Mouse (Mus musculus) right cerebral cortex, postnatal 14 days (tissue): Measurements from ENCODE around the gene Polr1a.
"Not testable (repeated sequence)": the region's sequence is repeated elsewhere in the genome, so short reads cannot be mapped to it uniquely, and the experiment has no call there.

Source experiments
- DNase-seq: peaks from one replicate; pipeline ENCODE4 v3.0.0; 2022

The Polr1a gene

DNA sequence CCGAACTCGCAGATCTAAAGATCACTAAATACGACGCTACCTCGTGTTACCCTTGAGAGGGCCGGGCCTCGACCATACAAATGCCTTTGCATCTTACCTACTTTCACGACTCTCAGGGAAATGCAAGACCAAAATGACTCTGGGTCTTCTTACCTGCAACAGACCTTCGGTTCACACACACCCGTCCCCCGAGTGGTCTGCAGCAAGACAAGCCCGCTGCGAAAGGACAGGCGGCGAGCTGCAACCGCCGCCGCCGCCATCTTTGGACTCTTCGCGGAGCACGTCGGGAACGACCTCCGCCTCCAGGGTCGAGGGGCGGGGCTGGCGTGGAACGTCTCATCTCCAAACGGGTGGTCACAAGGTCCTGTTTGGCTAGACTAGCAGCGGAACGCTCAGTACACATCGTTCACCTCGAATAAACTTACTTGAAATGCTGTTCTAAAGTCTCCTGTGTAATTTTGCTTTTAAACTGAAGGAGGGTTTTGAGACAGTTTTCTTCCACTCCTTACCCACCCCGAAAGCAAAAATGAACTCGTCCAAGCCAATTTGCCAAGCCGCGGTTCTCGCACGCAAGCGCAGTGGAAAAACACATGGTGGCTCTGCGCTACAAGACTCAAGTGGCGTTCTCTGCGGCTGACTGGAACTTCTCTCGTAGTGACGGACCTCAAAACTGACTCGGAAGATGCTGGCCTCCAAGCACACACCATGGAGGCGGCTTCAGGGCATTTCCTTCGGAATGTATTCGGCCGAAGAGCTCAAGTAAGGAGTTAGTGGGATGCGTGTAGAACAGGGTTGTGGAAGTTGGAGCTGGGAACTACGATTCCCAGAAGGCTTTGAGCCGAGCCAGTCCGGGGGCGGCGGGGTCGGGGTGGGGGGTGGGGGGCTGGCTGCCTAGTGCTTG is at the start of gene Polr1a, which contains the start of gene Ptcd3:
Polr1a (plus strand) TSS at position 573 of the 901 bp plus-strand sequence.
Ptcd3 (minus strand) TSS at position 270 of the 901 bp plus-strand sequence.
- DNase-seq: peak; percentile 94

- no peak for DNase-seq
Observed at GRCm38 (mm10) chr6:71867751-71868150, 41.1 kb upstream of the Polr1a start.

DNA sequence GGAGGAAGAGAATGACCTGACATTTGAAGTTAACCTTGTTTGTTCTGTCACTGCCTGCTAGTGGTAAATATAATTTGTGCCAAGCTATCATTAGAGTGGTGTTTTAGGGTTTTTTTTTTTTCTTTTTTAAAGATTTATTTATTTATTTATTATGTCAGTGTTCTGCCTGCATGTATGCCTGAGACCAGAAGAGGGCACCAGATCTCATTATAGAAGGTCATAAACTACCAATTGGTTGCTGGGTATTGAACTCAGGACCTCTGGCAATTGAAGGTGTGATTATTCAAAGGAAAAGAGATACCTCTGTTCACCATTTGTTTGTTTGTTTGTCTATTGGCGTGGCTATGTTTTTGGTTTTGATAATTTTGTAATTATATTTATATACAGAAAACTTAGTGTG is 40.0 kb upstream of the Polr1a start:
- DNase-seq: no peak

- no peak for DNase-seq
Observed at GRCm38 (mm10) chr6:71871396-71871795, 37.5 kb upstream of the Polr1a start.

DNA sequence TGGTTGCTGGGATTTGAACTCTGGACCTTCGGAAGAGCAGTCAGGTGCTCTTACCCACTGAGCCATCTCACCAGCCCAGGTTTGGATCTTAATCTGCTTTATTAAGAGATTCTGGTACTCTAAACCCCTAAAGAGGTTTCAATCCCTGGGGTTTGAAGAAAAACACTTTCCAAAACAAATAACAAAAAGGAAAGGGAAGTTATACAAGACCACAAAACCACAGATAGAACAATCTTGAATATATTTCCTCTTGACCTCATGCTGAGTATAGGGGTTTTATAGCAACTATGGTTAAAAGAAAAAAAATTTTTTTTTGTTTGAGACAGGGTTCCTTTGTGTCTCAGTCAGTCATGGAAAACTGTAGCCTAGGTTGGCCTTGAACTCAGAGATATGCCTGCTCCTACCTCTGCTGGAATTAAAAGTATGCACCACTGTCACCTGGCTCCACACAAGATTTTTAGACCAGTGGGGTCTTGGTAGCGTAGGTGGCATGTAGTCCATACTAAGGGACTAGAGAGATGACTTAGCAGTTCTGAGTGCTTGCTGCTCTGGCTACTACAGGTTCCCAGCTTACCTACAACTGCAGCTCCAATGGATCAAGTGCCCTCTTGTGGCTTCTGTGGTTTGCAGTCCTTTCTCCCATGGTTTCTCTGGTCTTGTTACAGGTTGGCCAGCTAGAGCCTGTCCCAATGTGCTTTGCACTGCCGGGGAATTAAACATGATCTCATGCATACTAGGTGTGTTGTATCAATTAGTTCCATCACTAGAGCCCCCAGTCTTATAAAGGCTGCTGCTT is 30.7 kb upstream of the Polr1a start:
- DNase-seq: no peak

DNA sequence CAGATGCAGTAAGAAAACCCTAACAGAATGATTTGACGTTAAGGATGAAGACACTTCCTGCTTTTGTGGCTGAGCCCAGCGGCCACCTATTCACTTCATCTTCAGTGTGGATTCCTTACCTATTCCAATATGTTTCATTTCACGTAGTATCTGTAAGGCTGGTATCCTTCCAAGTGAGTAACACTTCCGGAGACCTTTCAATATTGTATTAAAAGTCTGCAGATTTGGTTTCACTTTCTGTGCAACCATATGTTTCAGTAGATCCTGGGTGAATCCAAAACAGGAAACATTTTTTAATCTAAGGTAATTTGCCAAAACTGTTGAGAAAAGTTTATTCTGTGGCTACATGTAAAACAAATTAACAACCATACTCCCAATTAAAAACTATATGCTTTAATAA is 15.6 kb upstream of the Polr1a start:
- DNase-seq: no peak

DNA sequence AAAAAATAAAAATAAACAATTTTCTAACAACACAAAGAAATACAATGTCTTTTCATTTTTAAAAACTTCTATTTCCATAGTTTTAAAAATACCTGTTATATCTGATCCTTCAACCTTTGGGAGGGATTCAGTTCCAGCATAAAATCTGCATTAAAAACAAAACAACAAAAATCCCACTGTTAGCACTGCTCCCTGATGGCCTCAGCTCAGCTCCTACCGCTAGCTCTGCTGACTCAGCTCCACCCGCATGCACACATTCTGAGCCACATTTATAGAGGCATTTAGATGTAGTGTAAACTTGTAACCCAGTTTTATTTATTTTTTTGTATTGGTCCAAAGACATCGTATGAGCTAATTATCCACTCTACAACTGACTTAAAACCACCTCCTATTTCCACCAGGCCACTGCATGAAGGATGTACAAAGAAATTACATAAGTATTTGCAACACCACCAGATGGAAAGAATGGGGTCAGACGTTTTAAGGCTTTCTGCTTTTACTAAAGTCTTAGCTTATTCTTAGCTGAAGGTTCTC is 1.1 kb upstream of the Polr1a start:
- no peak for DNase-seq

GRCm38 (mm10) chr6:71909384-71909783 is 531 bp downstream of the Polr1a start:
- DNase-seq: no peak

GRCm38 (mm10) chr6:71909840-71910239 is 987 bp downstream of the Polr1a start:
- no peak for DNase-seq

DNA sequence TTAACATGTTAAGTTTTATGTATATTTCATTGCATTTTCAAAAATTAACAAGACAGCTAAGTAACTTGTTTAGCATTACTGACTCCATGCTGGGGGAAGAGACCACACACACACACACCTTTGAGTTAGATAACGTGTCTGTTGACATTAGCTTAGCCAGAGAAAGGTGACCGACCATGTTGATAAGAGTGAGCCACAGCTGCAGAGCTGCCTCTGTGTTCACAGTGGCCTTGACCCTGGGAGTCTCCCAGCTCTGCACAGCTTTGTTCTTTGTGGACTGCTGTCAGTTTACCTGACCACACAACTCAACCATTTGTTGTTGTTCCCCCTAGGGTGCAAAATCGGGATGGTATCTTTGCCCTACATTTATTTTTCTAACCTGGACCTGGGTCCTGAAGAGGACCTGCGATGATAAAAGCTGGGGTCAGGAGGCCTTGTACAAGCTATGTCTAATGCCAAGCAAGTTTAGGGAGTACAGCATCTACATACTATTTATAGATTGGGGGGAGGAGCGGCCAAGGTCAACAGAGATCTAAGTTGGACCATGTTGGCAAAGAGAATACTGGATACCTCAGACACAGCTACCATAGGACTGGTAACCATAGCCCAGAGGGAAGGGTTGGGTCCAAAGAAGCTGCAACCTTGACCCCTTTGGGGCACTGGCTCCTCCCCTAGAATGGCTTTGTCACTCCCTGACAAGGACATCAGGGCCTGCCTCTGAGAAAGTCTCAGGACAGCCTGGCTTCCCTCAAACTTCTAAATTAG is 3.0 kb downstream of the Polr1a start:
- no peak for DNase-seq

DNA sequence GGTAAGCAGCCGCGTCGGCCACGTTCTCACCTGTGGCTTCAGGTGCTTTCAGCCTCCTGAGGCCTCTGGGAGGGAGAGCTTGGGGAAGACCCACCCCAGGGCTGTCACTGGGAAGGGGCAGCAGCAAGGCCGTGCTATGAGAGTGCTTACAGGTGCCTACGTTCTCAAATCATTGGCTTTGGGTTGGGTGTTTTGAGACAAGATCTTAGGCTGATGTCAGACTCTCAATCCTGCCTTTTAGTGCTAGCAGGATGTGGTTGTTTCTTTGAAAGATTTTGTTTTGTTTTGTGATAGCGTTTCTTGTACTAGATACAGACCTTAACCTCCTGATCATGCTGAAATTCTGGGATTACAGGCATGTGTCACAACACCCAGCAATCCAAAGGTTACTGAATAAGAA is 11.9 kb downstream of the Polr1a start:
- DNase-seq: no peak

DNA sequence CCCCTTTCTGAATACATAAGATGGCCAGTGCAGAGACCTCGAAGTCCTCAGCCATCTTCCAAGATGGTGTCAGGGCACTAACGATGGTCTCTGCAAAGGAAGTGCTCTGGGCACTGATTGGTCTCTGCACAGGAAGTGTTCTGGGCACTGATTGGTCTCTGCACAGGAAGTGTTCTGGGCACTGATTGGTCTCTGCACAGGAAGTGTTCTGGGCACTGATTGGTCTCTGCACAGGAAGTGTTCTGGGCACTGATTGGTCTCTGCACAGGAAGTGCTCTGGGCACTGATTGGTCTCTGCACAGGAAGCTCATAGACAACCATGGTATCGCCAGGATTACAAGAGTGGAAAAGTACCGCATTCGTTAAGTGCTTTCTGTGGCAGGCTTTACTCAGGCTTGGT is 16.4 kb downstream of the Polr1a start:
- not testable (repeated sequence) for DNase-seq

- DNase-seq: peak; percentile 61
Observed at GRCm38 (mm10) chr6:71927911-71928310, 19.1 kb downstream of the Polr1a start.

- no peak for DNase-seq
Observed at GRCm38 (mm10) chr6:71930053-71930452, 21.2 kb downstream of the Polr1a start.

- no peak for DNase-seq
Observed at GRCm38 (mm10) chr6:71930830-71931437, 22.1 kb downstream of the Polr1a start.

- no peak for DNase-seq
Observed at GRCm38 (mm10) chr6:71932347-71932746, 23.5 kb downstream of the Polr1a start.

DNA sequence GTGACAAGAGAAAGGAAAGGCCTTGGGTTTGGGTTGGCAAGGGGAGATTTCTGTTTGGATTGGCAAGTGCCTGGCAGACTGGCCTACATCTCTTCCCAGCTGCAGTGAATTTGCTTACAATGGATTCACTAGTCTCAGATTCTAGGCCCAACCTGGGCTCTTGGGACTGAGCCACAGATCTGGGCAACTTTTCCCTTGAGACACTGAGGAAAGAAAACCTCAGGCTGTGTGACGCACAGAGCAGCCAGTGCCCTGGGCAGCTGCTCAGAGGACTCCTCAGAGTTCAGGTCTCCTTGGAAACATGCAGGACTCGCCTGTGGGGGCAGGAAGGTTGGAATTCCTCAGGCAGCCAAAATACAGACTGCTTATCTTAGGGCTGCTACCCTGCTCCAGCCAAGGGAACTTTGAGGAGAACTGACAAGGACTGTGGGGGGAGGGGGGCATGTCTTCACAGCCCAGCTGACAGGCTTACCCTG is 25.3 kb downstream of the Polr1a start:
- no peak for DNase-seq

DNA sequence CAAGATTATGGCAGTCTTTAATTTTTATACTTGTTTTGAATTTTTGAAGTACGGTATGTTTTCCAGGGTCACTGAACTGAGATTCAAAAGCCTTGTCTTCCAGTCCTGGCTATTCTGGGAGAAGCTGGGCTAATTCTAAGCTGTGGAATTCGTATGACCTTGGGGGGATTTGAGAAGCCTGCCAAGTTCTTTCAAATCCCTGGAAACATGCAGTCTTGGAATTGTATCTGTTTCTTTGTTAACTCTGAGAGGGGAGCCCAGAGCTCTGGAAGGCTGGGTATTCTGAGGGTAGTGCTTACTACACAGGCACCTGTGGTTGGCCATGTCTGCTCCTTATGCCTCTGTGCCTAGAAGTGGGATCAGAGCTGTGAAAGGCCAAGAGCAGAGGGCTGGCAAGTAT is 26.9 kb downstream of the Polr1a start:
- no peak for DNase-seq

DNA sequence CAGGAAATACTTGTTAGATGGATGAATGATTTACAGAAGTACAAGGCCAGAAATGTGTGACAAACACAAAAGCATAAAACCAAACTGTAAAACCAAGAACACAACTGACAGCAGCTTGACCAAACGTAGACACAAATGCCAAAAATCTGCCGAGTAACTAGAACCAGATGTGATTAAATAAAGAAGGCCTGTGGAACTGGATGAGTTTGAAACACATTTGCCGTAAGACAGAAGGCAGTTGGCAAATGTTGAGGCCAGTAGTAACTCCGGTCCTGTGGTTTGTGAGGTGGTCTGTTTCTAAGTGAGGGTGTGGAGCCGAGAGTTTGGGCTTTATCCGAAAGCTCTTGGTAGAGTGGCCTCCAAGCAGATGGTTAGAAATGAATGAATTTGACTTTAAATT is 32.1 kb downstream of the Polr1a start:
- no peak for DNase-seq

- DNase-seq: no peak
Observed at GRCm38 (mm10) chr6:71945101-71945500, 36.2 kb downstream of the Polr1a start.

- no peak for DNase-seq
Observed at GRCm38 (mm10) chr6:71946121-71946520, 37.3 kb downstream of the Polr1a start.

DNA sequence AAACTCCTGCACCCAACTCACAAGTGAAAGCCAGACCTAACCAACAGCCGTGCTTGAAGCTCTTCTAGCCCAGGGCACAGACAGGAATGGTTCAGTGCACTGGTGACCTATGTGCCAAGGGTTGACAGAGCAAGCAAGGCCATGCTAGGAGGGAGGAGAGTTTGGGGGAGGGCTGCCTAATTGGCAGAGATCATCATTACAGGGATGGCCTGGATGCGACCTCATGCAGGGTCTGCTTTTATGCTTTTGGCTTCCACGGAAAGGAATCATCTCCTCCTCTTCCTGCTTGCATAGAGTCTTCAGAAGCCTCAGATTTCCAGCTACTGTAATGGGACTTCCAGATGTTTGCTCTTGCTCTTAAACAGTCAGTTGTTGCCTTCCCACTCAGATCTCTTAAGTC is 40.9 kb downstream of the Polr1a start:
- DNase-seq: no peak
